Mouse (Mus musculus) megakaryocyte, embryonic 14.5 days (primary cell): ENCODE results near the gene Rhoj.

Experiments
- FLI1 ChIP-seq: IDR thresholded peaks from 2 replicates; pipeline ENCODE4 v1.6.1; 2012; ENCODE audit warnings: low read length, inconsistent platforms, mixed read lengths
- GATA1 ChIP-seq: IDR thresholded peaks from 3 replicates; pipeline ENCODE4 v1.6.1; 2012; ENCODE audit warnings: mixed read lengths, low read length, inconsistent platforms, borderline replicate concordance

DNA sequence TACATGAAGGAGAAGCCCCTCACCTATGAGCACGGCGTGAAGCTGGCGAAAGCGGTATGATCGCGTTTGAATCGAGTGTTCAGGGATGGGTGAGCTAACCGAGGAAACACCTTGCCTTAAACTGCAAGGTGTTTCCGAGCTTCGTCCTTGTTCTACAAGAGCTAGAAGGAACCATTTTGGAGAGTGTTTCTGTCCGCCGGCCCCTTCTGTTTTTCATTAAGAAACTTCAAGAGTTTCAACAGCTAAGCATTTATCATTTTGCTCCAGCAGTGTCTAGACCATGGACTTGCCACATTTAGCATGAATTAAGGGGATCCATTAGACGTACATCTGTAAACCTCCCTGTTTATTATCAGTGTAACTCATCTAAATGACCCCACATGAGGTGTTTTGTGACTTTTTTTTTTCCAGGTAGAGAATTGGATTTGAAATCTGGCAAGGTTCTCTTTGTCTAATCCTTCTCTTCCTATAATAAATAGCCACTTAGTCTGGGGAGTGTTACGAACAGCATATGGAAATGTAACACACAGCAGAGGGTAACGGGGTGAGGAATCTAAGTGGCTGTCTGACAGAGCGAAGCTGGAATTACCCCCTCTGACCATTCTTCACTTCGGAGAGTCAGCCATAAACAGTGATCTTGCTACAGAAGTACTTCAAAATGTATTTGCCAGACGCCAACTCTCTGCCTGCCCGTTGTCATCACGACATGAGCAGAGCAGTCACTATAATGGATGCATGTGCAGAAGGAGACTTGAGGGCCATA, 86.1 kb downstream of the Rhoj start:
- TF ChIP-seq FLI1 = no peak
- TF ChIP-seq GATA1 = no peak
